Mouse (Mus musculus) heart, embryonic 13.5 days (tissue): ENCODE results near the gene Gcsh. TPM values are rescaled to one million over a fixed set of nuclear protein-coding genes. Genes with fewer than 3 reads are reported as not detected.

ENCODE experiments used
- ATAC-seq: fragments of 200-750 bp; cut with Nextera tagmentation; 2 replicates; pipeline ENCODE4 v1.8.0; 2017; ENCODE audit warnings: moderate TSS enrichment; ENCODE audit not compliant: insufficient number of reproducible peaks, low FRiP score, low TSS enrichment; ENCODE audit errors: extremely low read depth
- H3K27ac ChIP-seq: fragments of 300-500 bp; sonication (generic); replicated peaks from 2 replicates; pipeline ENCODE4 v1.5.1; 2015; ENCODE audit warnings: moderate library complexity, mild to moderate bottlenecking, inconsistent platforms
- H3K27me3 ChIP-seq: fragments of 300-500 bp; sonication (generic); replicated peaks from 2 replicates; pipeline ENCODE4 v1.6.1; 2015; ENCODE audit warnings: mild to moderate bottlenecking, inconsistent platforms
- H3K36me3 ChIP-seq: fragments of 300-500 bp; sonication (generic); 2 replicates; pipeline ENCODE4 v1.6.1; 2015; ENCODE audit warnings: mild to moderate bottlenecking, inconsistent platforms
- H3K4me1 ChIP-seq: fragments of 300-500 bp; sonication (generic); 2 replicates; pipeline ENCODE4 v1.6.1; 2015; ENCODE audit warnings: inconsistent platforms
- H3K4me2 ChIP-seq: fragments of 300-500 bp; sonication (generic); 2 replicates; pipeline ENCODE4 v1.6.1; 2015; ENCODE audit warnings: inconsistent platforms, mild to moderate bottlenecking, moderate library complexity
- H3K4me3 ChIP-seq: fragments of 300-500 bp; sonication (generic); 2 replicates; pipeline ENCODE4 v1.5.1; 2015; ENCODE audit warnings: moderate library complexity, mild to moderate bottlenecking, inconsistent platforms
- H3K9ac ChIP-seq: fragments of 300-500 bp; sonication (generic); 2 replicates; pipeline ENCODE4 v1.6.1; 2015; ENCODE audit warnings: inconsistent platforms, mild to moderate bottlenecking, moderate library complexity
- H3K9me3 ChIP-seq: fragments of 300-500 bp; sonication (generic); 2 replicates; pipeline ENCODE4 v1.6.1; 2016; ENCODE audit warnings: inconsistent platforms
- WGBS: fragments of 180-500 bp; shearing (Covaris S2); methylation state at CpG from one replicate; pipeline ENCODE4 v1.1.7; 2015; ENCODE audit warnings: mixed read lengths; 5-methylcytosine and 5-hydroxymethylcytosine counted together
- polyA plus RNA-seq: library from polyadenylated mRNA; unstranded; fragments of >200 nt; fragmentation: Nextera tagmentation; extraction: Ambion mirVana; gene quantifications from 2 replicates; pipeline ENCODE4 v1.2.1, GENCODE M21; 2015

Gcsh gene
- polyA plus RNA-seq, 1 experiment from 2014 or later = 78.4 TPM

DNA sequence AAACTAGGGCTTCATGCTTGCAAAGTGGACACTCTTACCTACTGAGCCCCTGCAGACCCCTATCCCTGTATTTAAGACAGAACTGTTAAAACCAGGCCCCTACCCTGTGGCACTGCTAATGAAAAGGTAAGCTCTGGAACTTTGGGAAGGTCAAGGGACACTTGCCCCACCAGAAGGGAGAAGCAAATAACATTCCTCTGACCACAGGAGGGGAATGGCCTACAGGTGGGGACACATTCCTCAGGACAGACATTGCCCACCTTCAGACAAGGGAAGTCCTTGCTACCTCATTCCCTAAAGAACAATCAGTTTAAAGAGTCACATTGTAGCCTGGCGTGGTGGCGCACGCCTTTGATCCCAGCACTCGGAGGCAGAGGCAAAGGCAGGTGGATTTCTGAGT lies 24.6 kb upstream of the Gcsh start:
- Histone ChIP-seq H3K9ac (no peak overlapping the region), H3K36me3 (no peaks in the 10 kb centered on the region), H3K4me2 (no peak overlapping the region), H3K27me3 (peaks cover 24% of the 10 kb centered on the region), H3K27ac (no peak overlapping the region), H3K9me3 (no peaks in the 10 kb centered on the region), H3K4me3 (no peak overlapping the region), H3K4me1 (peaks cover 4% of the 10 kb centered on the region; the same call in 1 of the 2 replicates)
- no peak for ATAC-seq
- 91% methylated on average over 4 of the region's 4 CpGs for WGBS

DNA sequence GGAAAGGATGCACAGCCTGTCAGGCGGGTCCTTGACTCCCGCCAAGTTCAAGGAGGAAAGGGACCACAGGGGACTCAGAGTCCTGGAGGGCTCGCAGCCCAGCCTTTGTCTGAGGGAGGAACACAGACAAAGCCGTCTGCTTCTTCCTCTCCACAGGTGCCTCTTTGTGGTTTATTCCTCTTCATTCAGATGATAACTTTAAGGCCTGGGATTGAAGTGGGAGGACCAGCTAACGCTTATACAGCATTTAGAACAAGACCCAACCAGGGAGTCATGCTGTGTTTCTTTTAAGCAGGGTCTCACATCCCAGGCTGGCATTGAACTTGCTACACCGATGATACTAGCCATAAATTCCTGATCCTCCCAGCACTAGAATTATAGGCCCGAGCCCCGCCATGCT lies 23.7 kb upstream of the Gcsh start:
- no peak overlapping the region for H3K4me3 ChIP-seq
- H3K9me3 ChIP-seq = no peaks in the 10 kb centered on the region
- ATAC-seq = no peak
- WGBS = 59% methylated on average over 8 of the region's 8 CpGs
- peaks cover 24% of the 10 kb centered on the region for H3K27me3 ChIP-seq
- no peaks in the 10 kb centered on the region for H3K36me3 ChIP-seq
- no peak overlapping the region for H3K4me2 ChIP-seq
- no peak overlapping the region for H3K27ac ChIP-seq
- H3K9ac ChIP-seq = no peak overlapping the region
- H3K4me1 ChIP-seq = no peaks in the 10 kb centered on the region

GRCm38 (mm10) chr8:117015670-117016069 lies 22.3 kb upstream of the Gcsh start:
- 63% methylated on average over 4 of the region's 4 CpGs for WGBS
- Histone ChIP-seq H3K4me1 (no peaks in the 10 kb centered on the region), H3K36me3 (no peaks in the 10 kb centered on the region), H3K4me3 (no peak overlapping the region), H3K27ac (no peak overlapping the region), H3K9me3 (no peaks in the 10 kb centered on the region), H3K27me3 (peaks cover 24% of the 10 kb centered on the region), H3K4me2 (no peak overlapping the region), H3K9ac (no peak overlapping the region)
- no peak for ATAC-seq

DNA sequence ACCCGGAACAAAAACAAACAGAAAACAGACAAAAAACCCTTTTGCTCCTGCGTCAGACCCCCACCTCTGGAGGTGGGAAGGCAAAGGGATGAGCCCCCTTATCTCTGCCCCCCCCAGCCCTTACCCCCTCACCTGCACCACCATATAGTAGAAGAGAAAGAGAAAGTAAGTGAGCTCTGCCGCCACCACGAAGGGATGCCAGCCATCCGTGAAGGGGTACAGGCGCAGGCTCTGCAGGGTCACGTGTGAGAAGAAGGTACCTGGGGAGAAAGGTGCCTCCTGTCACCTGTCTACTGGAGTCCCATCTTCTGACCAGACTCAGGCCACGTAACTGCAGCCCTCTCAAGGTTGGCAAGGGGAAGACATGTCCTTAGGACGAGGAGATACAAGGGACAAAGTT lies 18.0 kb upstream of the Gcsh start:
- Histone ChIP-seq H3K4me2 (no peak overlapping the region), H3K9ac (no peak overlapping the region), H3K4me3 (no peak overlapping the region), H3K9me3 (no peaks in the 10 kb centered on the region), H3K36me3 (no peaks in the 10 kb centered on the region), H3K4me1 (no peaks in the 10 kb centered on the region), H3K27ac (no peak overlapping the region), H3K27me3 (peaks cover 14% of the 10 kb centered on the region)
- WGBS = 85% methylated on average over 9 of the region's 9 CpGs
- no peak for ATAC-seq

- WGBS = 64% methylated on average over 11 of the region's 11 CpGs
- Histone ChIP-seq H3K27ac (peak overlapping the region; percentile 77), H3K9ac (peak overlapping the region; percentile 81), H3K4me2 (peak overlapping the region; percentile 98), H3K9me3 (no peaks in the 10 kb centered on the region), H3K4me1 (peaks cover 20% of the 10 kb centered on the region), H3K27me3 (no peaks in the 10 kb centered on the region), H3K36me3 (peaks cover 13% of the 10 kb centered on the region), H3K4me3 (peak overlapping the region; percentile 72)
- ATAC-seq = no peak
Measured at GRCm38 (mm10) chr8:116994016-116994716, 829 bp upstream of the Gcsh start.

- Histone ChIP-seq H3K27ac (peak overlapping the region; percentile 70; the same call in 1 of the 2 replicates), H3K4me3 (peak overlapping the region; percentile 72), H3K4me2 (peak overlapping the region; percentile 98), H3K27me3 (no peaks in the 10 kb centered on the region), H3K4me1 (peaks cover 20% of the 10 kb centered on the region), H3K36me3 (peaks cover 21% of the 10 kb centered on the region), H3K9me3 (no peaks in the 10 kb centered on the region), H3K9ac (peak overlapping the region; percentile 87)
- 12% methylated on average over 23 of the region's 23 CpGs for WGBS
- no peak for ATAC-seq
Measured at GRCm38 (mm10) chr8:116992176-116992971, 963 bp downstream of the Gcsh start.

- H3K36me3 ChIP-seq = peaks cover 31% of the 10 kb centered on the region
- H3K27me3 ChIP-seq = no peaks in the 10 kb centered on the region
- peaks cover 20% of the 10 kb centered on the region for H3K4me1 ChIP-seq
- no peaks in the 10 kb centered on the region for H3K9me3 ChIP-seq
- no peak overlapping the region for H3K9ac ChIP-seq
- no peak overlapping the region for H3K4me2 ChIP-seq
- H3K27ac ChIP-seq = no peak overlapping the region
- no peak overlapping the region for H3K4me3 ChIP-seq
- ATAC-seq = no peak
- 86% methylated on average over 8 of the region's 8 CpGs for WGBS
Measured at GRCm38 (mm10) chr8:116991241-116991640, 2.1 kb downstream of the Gcsh start.

GRCm38 (mm10) chr8:116989842-116990241 lies 3.5 kb downstream of the Gcsh start:
- peaks cover 20% of the 10 kb centered on the region for H3K4me1 ChIP-seq
- 96% methylated on average over 3 of the region's 3 CpGs for WGBS
- H3K9ac ChIP-seq = no peak overlapping the region
- H3K9me3 ChIP-seq = no peaks in the 10 kb centered on the region
- no peak overlapping the region for H3K4me3 ChIP-seq
- no peaks in the 10 kb centered on the region for H3K27me3 ChIP-seq
- H3K36me3 ChIP-seq = peaks cover 44% of the 10 kb centered on the region
- ATAC-seq = no peak
- no peak overlapping the region for H3K4me2 ChIP-seq
- H3K27ac ChIP-seq = no peak overlapping the region

GRCm38 (mm10) chr8:116980117-116980516 lies 13.2 kb downstream of the Gcsh start:
- Histone ChIP-seq H3K9me3 (no peaks in the 10 kb centered on the region), H3K27me3 (no peaks in the 10 kb centered on the region), H3K4me3 (peak overlapping the region; percentile 13; the same call in 1 of the 2 replicates), H3K36me3 (peaks cover 35% of the 10 kb centered on the region), H3K9ac (no peak overlapping the region), H3K4me1 (peaks cover 12% of the 10 kb centered on the region), H3K27ac (no peak overlapping the region), H3K4me2 (peak overlapping the region; percentile 42)
- 21% methylated on average over 4 of the region's 4 CpGs for WGBS
- no peak for ATAC-seq

DNA sequence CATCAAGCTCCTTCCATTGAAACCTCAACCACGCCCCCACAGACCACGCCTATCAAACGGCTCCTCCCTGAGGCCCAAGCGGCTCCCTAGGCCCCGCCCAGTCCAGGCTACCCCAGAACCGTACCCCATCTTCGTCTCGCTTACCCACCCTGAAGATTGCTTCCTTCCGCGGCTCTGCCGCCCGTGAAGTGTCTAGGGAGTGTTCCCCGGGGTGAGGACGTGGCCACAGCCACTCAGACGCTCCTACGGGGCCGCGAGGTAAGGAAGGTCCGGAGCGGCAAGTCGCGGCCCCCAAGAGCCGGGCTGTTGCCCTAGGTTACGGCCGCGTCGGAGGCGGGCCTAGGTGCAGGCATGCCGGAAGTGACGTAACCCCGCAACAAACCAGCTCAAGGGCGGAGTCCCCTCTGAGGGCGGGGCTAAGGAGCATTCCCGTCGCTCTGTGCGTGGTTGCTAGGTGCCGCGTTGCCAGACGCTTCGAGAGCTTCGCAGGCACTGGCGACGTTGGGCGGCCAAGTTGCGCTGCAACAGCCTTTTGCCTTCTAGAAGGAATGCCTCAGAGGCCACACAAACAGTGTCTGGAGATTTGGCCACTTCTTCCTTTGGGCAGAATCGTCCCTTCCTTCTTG lies 14.6 kb downstream of the Gcsh start, which contains the start of gene 1700030J22Rik:
Gene 1700030J22Rik (minus strand): TSS at position 329 of the 626 bp plus-strand sequence.
- Histone ChIP-seq H3K9me3 (no peaks in the 10 kb centered on the region), H3K4me2 (peak within 1 kb of the TSS; percentile 69), H3K27ac (no peak within 1 kb of the TSS), H3K4me1 (peaks cover 12% of the 10 kb centered on the region), H3K36me3 (peaks cover 22% of the 10 kb centered on the region), H3K4me3 (peak within 1 kb of the TSS; percentile 73), H3K9ac (peak within 1 kb of the TSS; percentile 72), H3K27me3 (no peaks in the 10 kb centered on the region)
- WGBS = under 1% methylated on average over 46 of the region's 46 CpGs
- ATAC-seq = peak; percentile 99

GRCm38 (mm10) chr8:116978052-116978451 lies 15.3 kb downstream of the Gcsh start:
- H3K9me3 ChIP-seq = no peaks in the 10 kb centered on the region
- 33% methylated on average over 8 of the region's 8 CpGs for WGBS
- peak overlapping the region; percentile 72 for H3K9ac ChIP-seq
- peak overlapping the region; percentile 69 for H3K4me2 ChIP-seq
- H3K27me3 ChIP-seq = no peaks in the 10 kb centered on the region
- peaks cover 12% of the 10 kb centered on the region for H3K4me1 ChIP-seq
- ATAC-seq = no peak
- peaks cover 15% of the 10 kb centered on the region for H3K36me3 ChIP-seq
- peak overlapping the region; percentile 73 for H3K4me3 ChIP-seq
- no peak overlapping the region for H3K27ac ChIP-seq
